Mouse (Mus musculus): ENCODE measurements around the gene Gng3. TPM values are rescaled to one million over a fixed set of nuclear protein-coding genes. Genes with fewer than 3 reads are reported as not detected.
A peak's percentile ranks its signal among the peaks of the same experiment; 100 is the strongest.
"Not testable (repeated sequence)": the region's sequence is repeated elsewhere in the genome, so short reads cannot be mapped to it uniquely, and the experiment has no call there.

Gng3 gene
- 1 to 10 TPM; 5.9 to 6.9 TPM for total RNA-seq (2021)
- long read RNA-seq, experiment 1, transcript Gng3-201 (3 exons, 1,643 nt) = major isoform, 5 of 5 reads
- long read RNA-seq, experiment 1, partial matches to known transcripts = 0 of 5 reads
- long read RNA-seq, experiment 1, other reads (novel, unspliced or antisense) = 0 of 5 reads
- long read RNA-seq, experiment 2, partial matches to known transcripts = 0 of 7 reads
- long read RNA-seq, experiment 2, other reads (novel, unspliced or antisense) = 3 of 7 reads

- DNase-seq (ENCODE audit: low spot score in 2 of 2) = no peak
Observed at GRCm38 (mm10) chr19:8839103-8839907, at the start of gene Gng3. Gene Gng3 (minus strand): TSS chr19:8839194.

- DNase-seq (ENCODE audit: low spot score in 2 of 2) = no peak
Observed at GRCm38 (mm10) chr19:8887585-8888463, 48.8 kb upstream of the Gng3 start.

DNA sequence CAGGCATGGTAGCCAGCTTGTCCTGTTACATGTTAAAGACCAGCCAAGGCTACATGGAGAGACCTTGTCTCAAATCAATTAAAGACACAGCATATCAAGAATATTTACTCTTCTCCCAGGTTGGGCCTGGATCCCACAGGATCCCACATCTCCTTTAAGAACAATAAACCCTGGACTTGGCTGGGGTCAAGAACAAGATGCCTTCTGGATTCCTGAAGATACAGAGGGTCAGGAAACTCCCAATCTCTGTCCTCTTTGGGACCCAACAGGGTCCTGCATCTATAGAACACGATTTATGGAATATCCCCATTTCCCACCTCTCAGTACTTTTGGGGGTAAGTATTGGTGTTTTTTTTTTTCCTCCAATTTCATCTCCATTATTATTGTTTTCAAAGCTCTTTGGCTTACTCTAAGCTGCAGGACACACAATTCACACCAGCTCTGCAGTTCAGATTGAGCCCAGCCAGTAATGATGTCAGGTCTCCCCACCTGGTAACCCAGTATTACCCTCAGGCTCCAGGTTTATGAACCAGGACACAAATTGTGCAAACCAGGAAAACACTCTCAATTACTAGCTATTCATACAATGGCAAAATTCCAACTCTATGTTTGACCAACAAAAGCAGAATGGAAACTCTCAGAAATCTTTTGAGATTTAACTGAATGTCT, 48.1 kb upstream of the Gng3 start:
- DNase-seq (ENCODE audit: low spot score in 2 of 2) = no peak

DNA sequence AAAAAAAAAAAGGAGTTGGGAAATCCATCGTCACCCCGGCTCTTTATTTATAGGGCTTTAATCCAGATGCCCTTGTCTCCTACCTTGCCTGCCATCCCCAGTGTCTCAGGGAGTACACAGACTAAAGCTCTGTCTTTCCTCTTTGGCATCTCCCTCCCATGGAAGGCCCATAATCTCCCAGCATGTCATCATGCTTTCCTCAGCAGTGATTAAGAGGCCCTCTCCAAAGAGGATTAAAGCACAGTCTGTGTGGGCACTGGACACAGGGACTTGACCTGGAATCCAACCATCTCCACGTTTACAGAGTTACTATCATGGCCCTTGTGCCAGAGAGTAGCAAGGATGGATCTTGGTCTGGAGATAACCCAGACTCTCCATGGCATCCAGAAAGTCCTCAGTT, 44.6 kb upstream of the Gng3 start, which contains the start of the genes Lbhd1 and Gm49403:
Lbhd1 (plus strand) TSS at position 117 of the 400 bp plus-strand sequence.
Gm49403 (plus strand) TSS at position 315 of the 400 bp plus-strand sequence.
- no peak for DNase-seq (ENCODE audit: low spot score in 2 of 2)

DNA sequence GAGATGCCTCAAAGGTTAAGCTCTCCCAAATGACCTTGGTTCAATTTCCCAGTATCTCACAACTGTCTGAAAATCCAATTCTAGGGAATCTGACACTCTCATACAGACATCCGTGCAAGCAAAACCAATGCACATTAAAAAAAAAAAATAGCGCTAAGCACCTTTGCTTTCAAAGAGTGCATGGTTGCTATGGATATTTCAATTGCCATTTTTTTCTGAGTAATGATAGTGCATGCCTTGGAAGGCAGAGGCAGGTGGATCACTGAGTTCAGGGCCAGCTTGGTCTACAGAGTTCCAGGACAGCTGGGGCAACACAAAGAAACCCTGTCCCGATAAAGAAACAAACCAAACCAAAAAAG, 42.0 kb upstream of the Gng3 start:
- DNase-seq (ENCODE audit: low spot score in 2 of 2) = no peak

DNA sequence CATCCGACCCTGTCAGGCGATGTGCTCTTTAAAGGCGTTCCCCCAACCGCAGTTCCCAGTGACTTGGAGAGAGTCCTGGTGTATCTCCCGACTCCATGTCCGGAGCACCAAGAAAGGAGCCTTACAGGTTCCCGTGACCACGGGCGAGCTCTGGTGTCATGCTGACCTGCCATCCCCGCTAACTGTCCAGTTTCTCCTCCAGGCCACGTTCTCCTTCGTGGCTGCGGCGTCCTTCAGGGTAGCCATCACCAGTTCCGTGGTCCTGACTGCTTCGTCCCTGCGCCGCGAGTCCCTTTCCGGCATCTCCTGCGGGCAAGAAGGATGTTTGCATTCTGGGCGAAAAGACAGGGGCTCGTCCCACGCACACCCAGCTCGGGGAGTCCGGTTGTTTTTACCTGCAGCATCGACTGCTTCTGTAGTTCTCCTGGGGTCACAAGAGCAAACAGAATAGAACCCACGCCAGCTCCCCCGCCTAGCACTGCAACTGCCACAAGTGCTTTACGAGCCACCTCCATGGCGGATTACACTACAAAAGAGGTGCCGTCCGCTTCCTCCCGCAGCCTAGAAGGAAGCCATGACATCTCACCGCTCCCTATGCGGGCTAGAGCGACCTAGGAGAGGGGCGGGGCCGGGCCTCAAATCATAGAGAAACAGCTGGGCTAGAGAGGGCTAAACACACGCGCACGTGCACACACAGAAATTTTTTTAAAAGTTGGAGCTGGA, 41.5 kb upstream of the Gng3 start, which contains the start of gene Uqcc3:
Uqcc3 (minus strand) TSS at position 613 of the 723 bp plus-strand sequence.
- DNase-seq (ENCODE audit: low spot score in 2 of 2) = peak; percentile 83 to 85

GRCm38 (mm10) chr19:8875031-8875430, 36.0 kb upstream of the Gng3 start:
- DNase-seq (ENCODE audit: low spot score in 2 of 2) = no peak

- DNase-seq (ENCODE audit: low spot score in 2 of 2) = no peak
Observed at GRCm38 (mm10) chr19:8872266-8872840, 33.4 kb upstream of the Gng3 start.

GRCm38 (mm10) chr19:8871267-8872186, 32.5 kb upstream of the Gng3 start, which contains the start of gene Ubxn1:
Gene Ubxn1 (plus strand): TSS chr19:8871496.
- DNase-seq (ENCODE audit: low spot score in 2 of 2) = peak; percentile 95 to 97

GRCm38 (mm10) chr19:8870838-8871237, 31.8 kb upstream of the Gng3 start:
- DNase-seq (ENCODE audit: low spot score in 2 of 2) = no peak

GRCm38 (mm10) chr19:8870381-8870780, 31.4 kb upstream of the Gng3 start:
- DNase-seq (ENCODE audit: low spot score in 2 of 2) = not testable (repeated sequence)

DNA sequence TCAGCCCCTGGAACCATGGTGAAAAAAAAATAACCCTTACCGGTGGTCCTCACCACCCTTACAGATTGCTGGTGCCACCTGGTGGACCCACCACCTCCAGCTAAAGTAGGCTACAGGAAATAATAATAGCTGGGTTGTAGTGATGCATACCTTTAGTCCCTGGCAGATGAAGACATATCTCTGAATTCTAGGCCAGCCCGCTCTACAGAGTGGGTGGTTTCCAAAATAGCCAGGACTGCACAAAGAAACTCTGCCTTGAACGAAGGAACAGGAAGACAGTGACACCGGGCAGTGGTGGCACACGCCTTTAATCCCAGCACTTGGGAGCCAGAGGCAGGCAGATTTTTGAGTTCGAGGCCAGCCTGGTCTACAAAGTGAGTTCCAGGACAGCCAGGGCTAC, 25.3 kb upstream of the Gng3 start:
- DNase-seq (ENCODE audit: low spot score in 2 of 2) = no peak

DNA sequence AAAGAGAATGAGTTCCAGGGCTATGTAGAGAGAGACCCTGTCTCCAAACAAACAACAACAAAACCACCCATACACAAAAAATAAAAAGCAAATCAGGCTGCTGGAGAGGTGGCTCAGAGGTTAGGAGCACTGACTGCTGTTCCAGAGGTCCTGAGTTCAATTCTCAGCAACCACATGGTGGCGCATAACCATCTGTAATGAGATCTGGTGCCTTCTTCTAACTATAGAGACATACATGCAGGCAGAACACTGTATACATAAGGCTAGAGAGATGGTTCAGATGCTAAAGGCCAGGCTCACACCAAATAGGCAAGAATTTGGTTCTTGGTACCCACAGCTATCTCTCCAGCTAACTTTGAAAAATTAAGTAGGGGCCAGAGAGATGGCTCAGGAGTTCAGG, 20.0 kb upstream of the Gng3 start:
- DNase-seq (ENCODE audit: low spot score in 2 of 2) = no peak

GRCm38 (mm10) chr19:8857689-8858088, 18.7 kb upstream of the Gng3 start:
- DNase-seq (ENCODE audit: low spot score in 2 of 2) = no peak

DNA sequence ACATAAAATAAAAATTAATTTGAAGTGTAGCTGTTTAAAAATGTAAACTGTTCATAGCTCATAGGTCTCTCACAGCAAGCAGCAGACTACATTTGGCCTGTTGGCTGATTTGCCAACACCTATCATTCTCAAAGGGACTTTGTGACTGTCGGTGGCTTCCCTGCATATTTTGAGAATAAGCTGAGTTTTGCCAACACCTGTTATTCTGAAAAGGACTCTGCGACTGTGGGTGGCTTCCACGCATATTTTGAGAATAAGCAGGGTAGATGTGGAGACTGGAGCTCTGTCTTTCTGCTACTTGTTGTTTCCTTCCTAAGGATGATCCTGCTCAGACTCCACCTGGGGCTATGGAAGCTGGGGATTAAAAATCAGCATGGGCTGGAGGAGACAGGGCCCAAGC, 14.1 kb upstream of the Gng3 start:
- DNase-seq (ENCODE audit: low spot score in 2 of 2) = no peak

GRCm38 (mm10) chr19:8852236-8852928, 13.4 kb upstream of the Gng3 start:
- DNase-seq (ENCODE audit: low spot score in 2 of 2) = no peak

DNA sequence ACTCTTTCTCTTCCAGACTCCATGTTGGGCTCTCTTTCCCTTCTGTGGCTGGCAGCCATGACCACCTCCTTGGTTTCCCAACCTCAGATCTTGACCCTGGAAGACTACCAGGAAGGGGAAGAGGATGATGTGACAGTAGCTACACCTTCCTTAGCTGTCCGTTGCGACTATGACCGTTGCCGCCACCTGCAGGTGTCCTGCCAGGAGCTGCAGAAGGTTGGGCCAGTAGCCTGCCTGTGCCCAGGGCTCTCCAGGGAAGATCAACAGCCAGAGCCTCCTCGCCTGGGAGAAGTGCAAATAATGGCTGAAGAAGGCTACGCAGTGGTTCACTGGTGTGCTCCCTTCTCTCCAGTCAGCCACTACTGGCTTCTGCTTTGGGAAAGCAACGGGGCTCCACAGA, 12.6 kb upstream of the Gng3 start:
- no peak for DNase-seq (ENCODE audit: low spot score in 2 of 2)

DNA sequence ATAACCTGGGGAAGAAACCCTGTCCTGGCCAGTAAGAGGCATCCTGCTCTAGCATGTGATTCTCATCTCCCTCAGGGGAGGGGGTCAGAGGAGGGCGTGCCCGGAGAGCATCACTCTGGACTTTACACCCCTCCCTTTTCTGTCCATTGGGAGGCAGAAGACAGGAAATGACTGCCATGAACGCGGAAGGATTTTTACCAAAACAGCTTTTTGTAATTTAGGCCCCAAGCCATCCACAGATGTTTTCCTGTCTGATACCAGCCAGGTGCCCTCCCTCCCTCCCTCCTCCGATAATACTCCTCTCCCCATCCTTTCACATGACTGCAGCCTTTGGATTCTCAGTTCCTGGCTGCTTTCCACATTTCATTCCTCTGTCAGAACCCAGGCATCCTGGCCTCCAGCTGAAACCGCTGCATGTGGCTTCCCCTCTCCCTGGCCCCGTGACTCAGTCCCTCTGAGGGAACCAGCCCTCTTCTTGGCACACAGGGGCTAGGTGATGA, 11.5 kb upstream of the Gng3 start, which contains the start of gene Lrrn4cl:
Lrrn4cl (plus strand) TSS at position 367 of the 500 bp plus-strand sequence.
- DNase-seq (ENCODE audit: low spot score in 2 of 2) = peak in 1 of 2 experiments; percentile 30

All from adrenal gland, adult 18-20 months (tissue).